Mouse (Mus musculus): ENCODE results near the gene Cryz.

Cryz gene

DNA sequence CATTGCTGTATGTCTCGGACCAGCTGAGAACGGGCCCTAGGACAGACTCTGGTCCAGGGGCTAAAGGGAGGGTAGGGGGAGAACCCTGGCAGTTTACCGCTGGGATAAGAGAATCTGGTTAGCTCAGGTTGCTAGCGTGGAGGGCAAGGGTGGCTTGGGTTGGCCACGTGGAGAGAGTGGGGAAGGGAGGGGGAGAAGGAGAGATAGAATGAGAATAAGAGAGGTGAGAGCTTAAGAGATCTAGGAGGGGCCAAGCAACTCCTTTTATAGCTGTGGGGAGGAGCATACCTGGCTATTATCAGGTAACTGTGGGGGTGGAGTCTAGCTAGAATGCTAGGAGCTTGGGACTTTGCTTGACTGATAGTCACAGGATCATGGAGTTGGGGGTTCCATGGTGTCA is 74.5 kb downstream of the Cryz start:
- DNase-seq (ENCODE audit: low spot score in 2 of 2) = no peak

Data from thymus, postnatal 10 days (tissue).